Mouse (Mus musculus) MEL (cell line): ENCODE results near the gene Zyg11a.
"Not testable (repeated sequence)": the region's sequence is repeated elsewhere in the genome, so short reads cannot be mapped to it uniquely, and the experiment has no call there.

ENCODE experiments used
- E2F4 ChIP-seq: IDR thresholded peaks from 2 replicates; pipeline ENCODE4 v1.6.1; 2011; ENCODE audit warnings: low read depth, low read length, improper control_type of control experiment, borderline replicate concordance
- ELF1 ChIP-seq: IDR thresholded peaks from 2 replicates; pipeline ENCODE4 v1.6.1; 2014; ENCODE audit warnings: low read depth, mild to moderate bottlenecking, inconsistent platforms, low read length, improper control_type of control experiment, moderate library complexity
- GABPA ChIP-seq: IDR thresholded peaks from 2 replicates; pipeline ENCODE4 v1.6.1; 2012; ENCODE audit warnings: low read depth, mild to moderate bottlenecking, inconsistent platforms, low read length, improper control_type of control experiment, moderate library complexity
- NRF1 ChIP-seq: IDR thresholded peaks from 2 replicates; pipeline ENCODE4 v1.6.1; 2014; ENCODE audit warnings: low read depth, mild to moderate bottlenecking, inconsistent platforms, low read length, improper control_type of control experiment, moderate library complexity; ENCODE audit not compliant: poor library complexity, insufficient read depth, severe bottlenecking
- POLR2AphosphoS5 ChIP-seq: IDR thresholded peaks from 2 replicates; pipeline ENCODE4 v1.6.1; 2012; ENCODE audit warnings: low read depth, borderline replicate concordance, mild to moderate bottlenecking, inconsistent platforms, low read length, moderate library complexity, mixed read lengths
- RCOR1 ChIP-seq: IDR thresholded peaks from 2 replicates; pipeline ENCODE4 v1.6.1; 2012; ENCODE audit warnings: low read depth, mild to moderate bottlenecking, inconsistent platforms, low read length, improper control_type of control experiment

GRCm38 (mm10) chr4:108155141-108155540, 62.7 kb downstream of the Zyg11a start:
- not testable (repeated sequence) for TF ChIP-seq POLR2AphosphoS5, NRF1, GABPA, RCOR1, ELF1, E2F4
